Mouse (Mus musculus): ENCODE measurements at regions not wholly inside any gene's neighbourhood (a gene's known extent, or its start where the extent isn't known, plus 50 kb on each side); places are given as distances from the start of the nearest gene placed in this dataset.

DNA sequence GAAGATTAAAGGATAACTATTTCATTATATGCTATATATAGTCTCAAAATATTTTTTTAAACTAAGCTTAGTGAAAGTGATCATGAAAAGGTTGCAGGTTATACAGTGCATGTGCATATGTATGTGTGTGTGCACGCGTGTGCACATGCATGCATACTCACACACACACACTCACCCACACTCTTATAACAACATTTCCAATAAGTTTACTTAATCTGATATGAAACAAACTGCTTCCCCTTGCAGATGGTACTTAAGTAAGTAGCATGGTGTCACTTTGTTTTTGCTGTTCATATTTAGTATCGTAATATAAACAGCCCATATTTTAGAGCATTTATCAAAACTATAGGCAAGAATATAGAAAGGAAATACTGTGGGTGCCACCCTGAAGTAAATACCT lies 275.0 kb downstream of the Gm5447 start:
- Histone ChIP-seq H3K27ac (ENCODE audit: low read depth, low read length) (no peak overlapping the region), H3K9me3 (ENCODE audit: control insufficient read depth, low read length) (no peaks in the 10 kb centered on the region), H3K4me2 (no peak overlapping the region), H3K4me3 (ENCODE audit: low read depth, low read length) (no peak overlapping the region), H3K4me1 (replicated peaks; ENCODE audit: control insufficient read depth, insufficient read depth, low read length) (no peaks in the 10 kb centered on the region), H3K36me3 (ENCODE audit: control insufficient read depth, insufficient read depth, low read length) (no peaks in the 10 kb centered on the region), H3K9ac (ENCODE audit: low read depth, low read length) (no peak overlapping the region), H3K27me3 (replicated peaks; ENCODE audit: control insufficient read depth, insufficient read depth, low read length) (no peaks in the 10 kb centered on the region)
- DNase-seq (ENCODE audit: low spot score), result no peak
- 91% methylated on average over 3 of the region's 3 CpGs for WGBS
- ATAC-seq (replicated peaks; ENCODE audit: low FRiP score), result no peak

DNA sequence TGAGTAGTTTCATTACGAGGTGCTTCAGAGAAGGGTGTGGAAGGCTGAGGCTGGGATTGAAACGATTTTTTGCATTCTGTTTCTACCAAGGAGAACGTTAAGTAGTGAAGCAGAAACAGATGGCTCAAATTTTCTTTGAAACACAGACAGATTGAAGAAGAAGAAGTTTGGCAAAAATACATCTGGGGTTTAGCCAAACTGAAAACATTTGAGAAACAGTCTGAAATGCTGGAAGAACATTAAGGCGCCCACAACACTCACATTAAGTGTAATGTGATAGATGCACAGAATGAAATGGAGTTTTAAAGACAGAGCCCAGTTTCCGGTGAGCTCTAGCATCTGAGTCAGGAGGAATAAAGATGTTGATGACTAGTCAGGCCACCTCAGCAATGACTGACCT lies 275.5 kb downstream of the Gm5447 start:
- 74% methylated on average over 5 of the region's 5 CpGs for WGBS
- Histone ChIP-seq H3K4me3 (ENCODE audit: low read depth, low read length) (no peak overlapping the region), H3K27ac (ENCODE audit: low read depth, low read length) (no peak overlapping the region), H3K36me3 (ENCODE audit: control insufficient read depth, insufficient read depth, low read length) (no peaks in the 10 kb centered on the region), H3K4me2 (no peak overlapping the region), H3K4me1 (replicated peaks; ENCODE audit: control insufficient read depth, insufficient read depth, low read length) (no peaks in the 10 kb centered on the region), H3K9ac (ENCODE audit: low read depth, low read length) (no peak overlapping the region), H3K27me3 (replicated peaks; ENCODE audit: control insufficient read depth, insufficient read depth, low read length) (no peaks in the 10 kb centered on the region), H3K9me3 (ENCODE audit: control insufficient read depth, low read length) (no peaks in the 10 kb centered on the region)
- no peak for ATAC-seq (replicated peaks; ENCODE audit: low FRiP score)
- DNase-seq (ENCODE audit: low spot score), result no peak

- H3K9me3 ChIP-seq (ENCODE audit: control insufficient read depth, low read length), result no peaks in the 10 kb centered on the region
- H3K27me3 ChIP-seq (replicated peaks; ENCODE audit: control insufficient read depth, insufficient read depth, low read length), result no peaks in the 10 kb centered on the region
- H3K4me1 ChIP-seq (replicated peaks; ENCODE audit: control insufficient read depth, insufficient read depth, low read length), result no peaks in the 10 kb centered on the region
- H3K4me2 ChIP-seq, result no peak overlapping the region
- 64% methylated on average over 4 of the region's 4 CpGs for WGBS
- ATAC-seq (replicated peaks; ENCODE audit: low FRiP score) (no peak), DNase-seq (ENCODE audit: low spot score) (no peak)
- no peaks in the 10 kb centered on the region for H3K36me3 ChIP-seq (ENCODE audit: control insufficient read depth, insufficient read depth, low read length)
- no peak overlapping the region for H3K9ac ChIP-seq (ENCODE audit: low read depth, low read length)
- H3K27ac ChIP-seq (ENCODE audit: low read depth, low read length), result no peak overlapping the region
- no peak overlapping the region for H3K4me3 ChIP-seq (ENCODE audit: low read depth, low read length)
These were observed 280.0 kb downstream of the Gm5447 start for GRCm38 (mm10) chr13:31254016-31254415.

DNA sequence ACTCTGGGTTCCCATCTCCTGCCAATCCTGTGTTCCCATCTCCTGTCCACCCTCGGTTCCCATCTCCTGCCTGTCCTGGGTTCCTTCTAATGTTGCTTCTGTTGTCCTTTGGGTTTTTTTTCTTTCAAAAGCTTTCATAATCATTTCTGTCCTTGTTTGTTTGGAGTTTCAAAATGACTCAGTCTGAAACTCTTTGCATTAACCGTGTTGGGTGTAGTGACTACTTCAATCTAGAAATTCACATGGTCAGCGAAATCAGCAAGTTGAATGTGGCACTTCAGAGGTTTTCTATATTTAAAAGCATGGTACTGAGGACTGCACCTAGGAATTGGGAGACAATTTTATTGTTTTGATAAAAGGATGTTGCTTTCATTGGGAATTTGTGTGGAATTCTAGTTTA lies 280.7 kb downstream of the Gm5447 start:
- Histone ChIP-seq H3K4me3 (ENCODE audit: low read depth, low read length) (no peak overlapping the region), H3K4me1 (replicated peaks; ENCODE audit: control insufficient read depth, insufficient read depth, low read length) (no peaks in the 10 kb centered on the region), H3K9me3 (ENCODE audit: control insufficient read depth, low read length) (no peaks in the 10 kb centered on the region), H3K36me3 (ENCODE audit: control insufficient read depth, insufficient read depth, low read length) (no peaks in the 10 kb centered on the region), H3K4me2 (no peak overlapping the region), H3K27me3 (replicated peaks; ENCODE audit: control insufficient read depth, insufficient read depth, low read length) (no peaks in the 10 kb centered on the region), H3K27ac (ENCODE audit: low read depth, low read length) (no peak overlapping the region), H3K9ac (ENCODE audit: low read depth, low read length) (no peak overlapping the region)
- DNase-seq (ENCODE audit: low spot score) (no peak), ATAC-seq (replicated peaks; ENCODE audit: low FRiP score) (no peak)
- WGBS, result 78% methylated on average over 3 of the region's 3 CpGs

GRCm38 (mm10) chr13:31255506-31255905 lies 281.5 kb downstream of the Gm5447 start:
- no peak for DNase-seq (ENCODE audit: low spot score)
- Histone ChIP-seq H3K4me2 (no peak overlapping the region), H3K4me3 (ENCODE audit: low read depth, low read length) (no peak overlapping the region), H3K36me3 (ENCODE audit: control insufficient read depth, insufficient read depth, low read length) (no peaks in the 10 kb centered on the region), H3K27ac (ENCODE audit: low read depth, low read length) (no peak overlapping the region), H3K4me1 (replicated peaks; ENCODE audit: control insufficient read depth, insufficient read depth, low read length) (no peaks in the 10 kb centered on the region), H3K27me3 (replicated peaks; ENCODE audit: control insufficient read depth, insufficient read depth, low read length) (no peaks in the 10 kb centered on the region), H3K9me3 (ENCODE audit: control insufficient read depth, low read length) (no peaks in the 10 kb centered on the region), H3K9ac (ENCODE audit: low read depth, low read length) (no peak overlapping the region)
- WGBS, result 83% methylated on average over 3 of the region's 3 CpGs
- ATAC-seq (replicated peaks; ENCODE audit: low FRiP score), result no peak

DNA sequence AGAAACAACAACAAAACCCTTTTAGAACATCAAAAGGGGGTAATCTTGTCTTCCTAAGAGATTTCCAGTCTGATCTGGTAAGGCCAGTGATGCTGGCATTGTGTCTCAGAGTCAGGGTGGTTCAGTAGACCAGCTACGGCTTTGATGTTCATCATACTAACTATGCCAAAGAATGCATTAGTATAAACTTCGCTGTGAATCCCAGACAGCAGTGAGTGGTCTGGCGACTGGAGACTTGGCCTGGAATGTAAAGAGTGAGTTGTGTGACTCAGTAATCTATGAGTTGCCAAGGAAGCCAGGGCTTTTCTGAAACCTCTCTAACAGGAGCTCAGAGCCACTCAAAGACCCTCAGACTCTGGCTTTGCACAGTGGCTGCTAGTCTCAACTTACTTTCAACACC lies 288.1 kb upstream of the Foxq1 start:
- DNase-seq (ENCODE audit: low spot score), result no peak
- H3K9me3 ChIP-seq (ENCODE audit: control insufficient read depth, low read length), result no peaks in the 10 kb centered on the region; the same call in 1 of the 2 replicates
- H3K27ac ChIP-seq (ENCODE audit: low read depth, low read length), result no peak overlapping the region

GRCm38 (mm10) chr13:31276005-31276644 lies 279.8 kb upstream of the Foxq1 start:
- DNase-seq (ENCODE audit: low spot score), result no peak
- ATAC-seq (replicated peaks; ENCODE audit: low FRiP score), result no peak
- WGBS, result 49% methylated on average over 6 of the region's 6 CpGs
- no peaks in the 10 kb centered on the region for H3K9me3 ChIP-seq (ENCODE audit: control insufficient read depth, low read length)
- no peak overlapping the region for H3K4me2 ChIP-seq
- H3K9ac ChIP-seq (ENCODE audit: low read depth, low read length), result no peak overlapping the region
- H3K4me3 ChIP-seq (ENCODE audit: low read depth, low read length), result no peak overlapping the region
- H3K36me3 ChIP-seq (ENCODE audit: control insufficient read depth, insufficient read depth, low read length), result no peaks in the 10 kb centered on the region
- H3K4me1 ChIP-seq (replicated peaks; ENCODE audit: control insufficient read depth, insufficient read depth, low read length), result no peaks in the 10 kb centered on the region
- H3K27me3 ChIP-seq (replicated peaks; ENCODE audit: control insufficient read depth, insufficient read depth, low read length), result no peaks in the 10 kb centered on the region
- no peak overlapping the region for H3K27ac ChIP-seq (ENCODE audit: low read depth, low read length)

More for the DNA sequence above, 288.1 kb upstream of the Foxq1 start:
- no peak overlapping the region for H3K4me3 ChIP-seq (ENCODE audit: low read depth, low read length)
- no peak overlapping the region for H3K9ac ChIP-seq (ENCODE audit: low read depth, low read length)
- no peaks in the 10 kb centered on the region for H3K4me1 ChIP-seq (replicated peaks; ENCODE audit: control insufficient read depth, insufficient read depth, low read length)
- H3K4me2 ChIP-seq, result no peak overlapping the region
- H3K36me3 ChIP-seq (ENCODE audit: control insufficient read depth, insufficient read depth, low read length), result no peaks in the 10 kb centered on the region
- H3K27me3 ChIP-seq (replicated peaks; ENCODE audit: control insufficient read depth, insufficient read depth, low read length), result no peaks in the 10 kb centered on the region
- ATAC-seq (replicated peaks; ENCODE audit: low FRiP score), result no peak
- 79% methylated on average over 3 of the region's 3 CpGs for WGBS

- DNase-seq (ENCODE audit: low spot score), result no peak
These were observed 265.3 kb upstream of the Foxq1 start for GRCm38 (mm10) chr13:31290630-31291029.

GRCm38 (mm10) chr13:31292584-31293387 lies 263.1 kb upstream of the Foxq1 start:
- H3K27ac ChIP-seq (ENCODE audit: low read depth, low read length), result no peak overlapping the region
- H3K9ac ChIP-seq (ENCODE audit: low read depth, low read length), result no peak overlapping the region
- no peaks in the 10 kb centered on the region for H3K36me3 ChIP-seq (ENCODE audit: control insufficient read depth, insufficient read depth, low read length)
- no peaks in the 10 kb centered on the region for H3K4me1 ChIP-seq (replicated peaks; ENCODE audit: control insufficient read depth, insufficient read depth, low read length)
- H3K4me2 ChIP-seq, result no peak overlapping the region
- no peaks in the 10 kb centered on the region for H3K27me3 ChIP-seq (replicated peaks; ENCODE audit: control insufficient read depth, insufficient read depth, low read length)
- ATAC-seq (replicated peaks; ENCODE audit: low FRiP score), result no peak
- WGBS, result 81% methylated on average over 13 of the region's 13 CpGs
- H3K4me3 ChIP-seq (ENCODE audit: low read depth, low read length), result no peak overlapping the region
- H3K9me3 ChIP-seq (ENCODE audit: control insufficient read depth, low read length), result no peaks in the 10 kb centered on the region
- no peak for DNase-seq (ENCODE audit: low spot score)

More at GRCm38 (mm10) chr13:31290630-31291029, 265.3 kb upstream of the Foxq1 start:
- Histone ChIP-seq H3K9me3 (ENCODE audit: control insufficient read depth, low read length) (no peaks in the 10 kb centered on the region), H3K4me1 (replicated peaks; ENCODE audit: control insufficient read depth, insufficient read depth, low read length) (no peaks in the 10 kb centered on the region), H3K36me3 (ENCODE audit: control insufficient read depth, insufficient read depth, low read length) (no peaks in the 10 kb centered on the region), H3K9ac (ENCODE audit: low read depth, low read length) (no peak overlapping the region), H3K4me3 (ENCODE audit: low read depth, low read length) (no peak overlapping the region), H3K27ac (ENCODE audit: low read depth, low read length) (no peak overlapping the region), H3K4me2 (no peak overlapping the region), H3K27me3 (replicated peaks; ENCODE audit: control insufficient read depth, insufficient read depth, low read length) (no peaks in the 10 kb centered on the region)
- 84% methylated on average over 7 of the region's 7 CpGs for WGBS
- no peak for ATAC-seq (replicated peaks; ENCODE audit: low FRiP score)

Measured in liver, embryonic 11.5 days (tissue).